Mouse (Mus musculus): ENCODE data around the gene Trcg1. TPM values are rescaled to one million over a fixed set of nuclear protein-coding genes. Genes with fewer than 3 reads are reported as not detected.
"Not testable (repeated sequence)": the region's sequence is repeated elsewhere in the genome, so short reads cannot be mapped to it uniquely, and the experiment has no call there.

Gene Trcg1
- polyA plus RNA-seq, 1 experiment: not detected

- Histone ChIP-seq H3K4me1 (ENCODE audit: control insufficient read depth, insufficient read depth, low read length) (no peaks in the 10 kb centered on the region), H3K27me3 (ENCODE audit: control insufficient read depth, insufficient read depth, low read length) (no peaks in the 10 kb centered on the region), H3K27ac (ENCODE audit: insufficient read depth, low read length) (no peak overlapping the region), H3K4me3 (replicated peaks; ENCODE audit: insufficient read depth, low read depth, low read length) (no peak overlapping the region)
- 76% methylated on average over 6 of the region's 6 CpGs for WGBS
- DNase-seq: no peak
- TF ChIP-seq POLR2A (IDR thresholded peaks at IDR 0.05; ENCODE audit: borderline replicate concordance, insufficient read depth, low read length): no peak
- TF ChIP-seq CTCF (IDR thresholded peaks at IDR 0.05; ENCODE audit: borderline replicate concordance, insufficient read depth, low read depth, low read length): no peak
These were observed 21.9 kb upstream of the Trcg1 start for GRCm38 (mm10) chr9:57214500-57214899.

- Histone ChIP-seq H3K27me3 (ENCODE audit: control insufficient read depth, insufficient read depth, low read length) (no peaks in the 10 kb centered on the region), H3K4me3 (replicated peaks; ENCODE audit: insufficient read depth, low read depth, low read length) (no peak overlapping the region), H3K4me1 (ENCODE audit: control insufficient read depth, insufficient read depth, low read length) (no peaks in the 10 kb centered on the region), H3K27ac (ENCODE audit: insufficient read depth, low read length) (no peak overlapping the region)
- TF ChIP-seq CTCF (IDR thresholded peaks at IDR 0.05; ENCODE audit: borderline replicate concordance, insufficient read depth, low read depth, low read length) (no peak), POLR2A (IDR thresholded peaks at IDR 0.05; ENCODE audit: borderline replicate concordance, insufficient read depth, low read length) (no peak)
- DNase-seq: no peak
- 84% methylated on average over 6 of the region's 6 CpGs for WGBS
These were observed 19.1 kb upstream of the Trcg1 start for GRCm38 (mm10) chr9:57217220-57217619.

DNA sequence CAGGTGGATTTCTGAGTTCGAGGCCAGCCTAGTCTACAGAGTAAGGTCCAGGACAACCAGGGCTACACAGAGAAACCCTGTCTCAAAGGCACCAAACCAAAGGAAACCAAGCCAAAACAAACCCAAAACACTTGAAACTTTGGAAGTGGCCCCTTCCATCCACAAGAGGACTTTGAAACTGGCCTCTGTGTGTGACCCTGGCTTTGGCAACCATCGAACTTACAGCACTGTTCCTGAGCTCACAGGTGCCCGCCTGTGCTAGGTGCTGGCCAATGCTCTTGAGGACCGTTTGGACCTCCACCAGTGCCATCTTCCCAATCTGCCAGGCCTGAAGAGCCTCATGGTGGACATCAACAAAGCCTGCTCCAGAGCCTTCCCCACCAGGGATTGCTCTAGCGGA, 17.6 kb upstream of the Trcg1 start:
- 81% methylated on average over 5 of the region's 5 CpGs for WGBS
- H3K4me1 ChIP-seq (ENCODE audit: control insufficient read depth, insufficient read depth, low read length): no peaks in the 10 kb centered on the region
- no peak for DNase-seq
- H3K4me3 ChIP-seq (replicated peaks; ENCODE audit: insufficient read depth, low read depth, low read length): no peak overlapping the region
- H3K27me3 ChIP-seq (ENCODE audit: control insufficient read depth, insufficient read depth, low read length): no peaks in the 10 kb centered on the region
- TF ChIP-seq POLR2A (IDR thresholded peaks at IDR 0.05; ENCODE audit: borderline replicate concordance, insufficient read depth, low read length) (no peak), CTCF (IDR thresholded peaks at IDR 0.05; ENCODE audit: borderline replicate concordance, insufficient read depth, low read depth, low read length) (no peak)
- no peak overlapping the region for H3K27ac ChIP-seq (ENCODE audit: insufficient read depth, low read length)

- TF ChIP-seq CTCF (IDR thresholded peaks at IDR 0.05; ENCODE audit: borderline replicate concordance, insufficient read depth, low read depth, low read length): no peak
- TF ChIP-seq POLR2A (IDR thresholded peaks at IDR 0.05; ENCODE audit: borderline replicate concordance, insufficient read depth, low read length): no peak
- Histone ChIP-seq H3K27me3 (ENCODE audit: control insufficient read depth, insufficient read depth, low read length) (no peaks in the 10 kb centered on the region), H3K4me1 (ENCODE audit: control insufficient read depth, insufficient read depth, low read length) (no peaks in the 10 kb centered on the region), H3K4me3 (replicated peaks; ENCODE audit: insufficient read depth, low read depth, low read length) (no peak overlapping the region), H3K27ac (ENCODE audit: insufficient read depth, low read length) (no peak overlapping the region)
- DNase-seq: no peak
- WGBS: 91% methylated on average over 1 of the region's 1 CpGs
These were observed 16.8 kb upstream of the Trcg1 start for GRCm38 (mm10) chr9:57219511-57219910.

- WGBS: 17% methylated on average over 6 of the region's 6 CpGs
- DNase-seq: peak; percentile 53 to 66
These were observed 16.0 kb upstream of the Trcg1 start for GRCm38 (mm10) chr9:57220356-57220755.

DNA sequence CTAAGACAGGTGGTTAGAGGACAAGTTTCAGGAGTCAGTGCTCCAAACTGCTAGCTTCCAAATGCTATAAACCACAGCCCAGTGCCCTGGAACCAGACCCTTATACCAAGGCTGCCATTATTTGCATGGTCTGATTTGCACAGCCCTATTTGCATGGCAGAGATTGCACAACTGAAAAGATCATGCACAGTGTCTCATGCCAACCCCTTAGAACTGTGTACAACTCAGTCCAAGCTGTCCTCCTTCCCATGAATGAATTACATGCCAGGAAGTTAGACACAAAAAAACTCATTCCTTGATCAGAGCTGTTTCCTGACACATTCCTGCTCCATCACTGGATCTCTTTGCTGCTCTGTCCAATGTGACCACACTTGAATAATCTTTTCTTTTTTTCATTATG, 13.0 kb upstream of the Trcg1 start:
- DNase-seq: no peak
- no peak overlapping the region for H3K27ac ChIP-seq (ENCODE audit: insufficient read depth, low read length)
- TF ChIP-seq POLR2A (IDR thresholded peaks at IDR 0.05; ENCODE audit: borderline replicate concordance, insufficient read depth, low read length): no peak
- no peak for TF ChIP-seq CTCF (IDR thresholded peaks at IDR 0.05; ENCODE audit: borderline replicate concordance, insufficient read depth, low read depth, low read length)
- no peak overlapping the region for H3K4me3 ChIP-seq (replicated peaks; ENCODE audit: insufficient read depth, low read depth, low read length)
- no peaks in the 10 kb centered on the region for H3K27me3 ChIP-seq (ENCODE audit: control insufficient read depth, insufficient read depth, low read length)
- no peaks in the 10 kb centered on the region for H3K4me1 ChIP-seq (ENCODE audit: control insufficient read depth, insufficient read depth, low read length)

More at GRCm38 (mm10) chr9:57220356-57220755, 16.0 kb upstream of the Trcg1 start:
- no peak for TF ChIP-seq POLR2A (IDR thresholded peaks at IDR 0.05; ENCODE audit: borderline replicate concordance, insufficient read depth, low read length)
- peak; percentile 79 for TF ChIP-seq CTCF (IDR thresholded peaks at IDR 0.05; ENCODE audit: borderline replicate concordance, insufficient read depth, low read depth, low read length)
- Histone ChIP-seq H3K27ac (ENCODE audit: insufficient read depth, low read length) (no peak overlapping the region), H3K4me3 (replicated peaks; ENCODE audit: insufficient read depth, low read depth, low read length) (no peak overlapping the region), H3K4me1 (ENCODE audit: control insufficient read depth, insufficient read depth, low read length) (no peaks in the 10 kb centered on the region), H3K27me3 (ENCODE audit: control insufficient read depth, insufficient read depth, low read length) (no peaks in the 10 kb centered on the region)

- TF ChIP-seq CTCF (IDR thresholded peaks at IDR 0.05; ENCODE audit: borderline replicate concordance, insufficient read depth, low read depth, low read length): no peak
- no peak for TF ChIP-seq POLR2A (IDR thresholded peaks at IDR 0.05; ENCODE audit: borderline replicate concordance, insufficient read depth, low read length)
- H3K27me3 ChIP-seq (ENCODE audit: control insufficient read depth, insufficient read depth, low read length): no peaks in the 10 kb centered on the region
- no peak overlapping the region for H3K27ac ChIP-seq (ENCODE audit: insufficient read depth, low read length)
- WGBS: 62% methylated on average over 13 of the region's 13 CpGs
- DNase-seq: no peak
- no peaks in the 10 kb centered on the region for H3K4me1 ChIP-seq (ENCODE audit: control insufficient read depth, insufficient read depth, low read length)
- no peak overlapping the region for H3K4me3 ChIP-seq (replicated peaks; ENCODE audit: insufficient read depth, low read depth, low read length)
These were observed 10.4 kb upstream of the Trcg1 start for GRCm38 (mm10) chr9:57225780-57226627.

DNA sequence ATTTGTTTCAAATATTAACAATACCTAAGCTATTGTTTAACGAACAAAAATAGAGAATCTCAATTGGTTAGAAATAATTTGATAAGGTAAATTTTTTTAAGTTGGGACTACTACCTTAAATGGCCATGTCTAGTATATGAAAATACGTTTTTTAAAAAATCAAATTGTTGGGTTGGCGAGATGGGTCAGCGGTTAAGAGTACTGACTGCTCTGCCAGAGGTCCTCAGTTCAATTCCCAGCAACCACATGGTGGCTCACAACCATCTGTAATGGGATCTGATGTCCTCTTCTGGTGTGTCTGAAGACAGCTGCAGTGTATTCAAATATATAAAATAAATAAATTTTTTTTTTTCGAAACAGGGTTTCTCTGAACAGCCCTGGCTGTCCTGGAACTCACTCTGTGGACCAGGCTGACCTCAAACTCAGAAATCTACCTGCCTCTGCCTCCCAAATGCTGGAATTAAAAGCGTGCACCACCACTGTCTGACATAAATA, 9.7 kb upstream of the Trcg1 start:
- H3K27me3 ChIP-seq (ENCODE audit: control insufficient read depth, insufficient read depth, low read length); H3K4me1 ChIP-seq (ENCODE audit: control insufficient read depth, insufficient read depth, low read length); H3K4me3 ChIP-seq (replicated peaks; ENCODE audit: insufficient read depth, low read depth, low read length); H3K27ac ChIP-seq (ENCODE audit: insufficient read depth, low read length); DNase-seq: not testable (repeated sequence)
- 87% methylated on average over 6 of the region's 6 CpGs for WGBS

All from cerebellum, adult 2 months (tissue).